Comparison of ENCODE assay signal across 26 mouse cellular contexts in the genomic region with DNA sequence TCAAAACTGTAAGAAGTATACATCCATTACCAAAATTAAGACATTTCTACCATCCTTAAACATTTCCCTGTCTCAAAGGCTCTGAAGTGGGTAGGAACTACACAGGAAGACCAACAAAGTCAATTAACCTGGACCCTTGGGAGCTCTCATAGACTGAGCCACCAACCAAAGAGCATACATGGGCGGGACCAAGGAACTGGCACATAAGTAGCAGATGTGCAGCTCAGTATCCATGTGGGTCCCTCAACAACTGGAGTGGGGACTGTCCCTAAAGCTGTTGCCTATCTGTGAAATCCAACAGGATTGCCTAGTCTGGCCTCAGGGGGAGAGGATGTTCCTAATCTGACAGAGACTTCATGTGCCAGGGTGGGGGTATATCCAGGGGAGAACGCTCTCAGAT.
DNase-seq lines count a peak whose midpoint lies in the region; ATAC-seq lines count a peak whose summit lies in the region.
"Had no signal": no experiment of that assay in that cellular context is flagged by ENCODE, and none has a peak within 500 bp of the region (broad histone marks: within the 10 kb centered on the region; RNA-seq: fewer than 3 reads in every experiment).

No protein-coding gene starts in this region.

- no peak overlapping the region for H3K27ac ChIP-seq in embryonic facial prominence, embryonic 11.5 days (replicated peaks; ENCODE audit: low read depth, low read length)
- H3K27ac ChIP-seq in embryonic facial prominence, embryonic 10.5 days (replicated peaks), result no peak overlapping the region
- H3K27ac ChIP-seq in limb, embryonic 12.5 days, result no peak overlapping the region
- H3K27ac ChIP-seq in limb, embryonic 10.5 days, result no peak overlapping the region
- H3K27ac ChIP-seq in embryonic facial prominence, embryonic 14.5 days (replicated peaks; ENCODE audit: low read depth, low read length), result no peak overlapping the region
- H3K27ac ChIP-seq: embryonic facial prominence, embryonic 12.5 days; embryonic facial prominence, embryonic 15.5 days; forebrain, embryonic 10.5 days; forebrain, embryonic 12.5 days had no signal

- H3K4me2 ChIP-seq in embryonic facial prominence, embryonic 11.5 days (ENCODE audit: low read depth, low read length), result no peak overlapping the region
- no peak overlapping the region for H3K4me2 ChIP-seq in limb, embryonic 12.5 days
- no peak overlapping the region for H3K4me2 ChIP-seq in embryonic facial prominence, embryonic 14.5 days (ENCODE audit: low read depth, low read length)
- H3K4me2 ChIP-seq: embryonic facial prominence, embryonic 12.5 days; embryonic facial prominence, embryonic 15.5 days; forebrain, embryonic 12.5 days had no signal

- H3K27me3 ChIP-seq in embryonic facial prominence, embryonic 11.5 days (ENCODE audit: control insufficient read depth, insufficient read depth, low read length), result no peaks in the 10 kb centered on the region
- H3K27me3 ChIP-seq in embryonic facial prominence, embryonic 10.5 days (replicated peaks; ENCODE audit: low read depth, poor library complexity, severe bottlenecking), result no peaks in the 10 kb centered on the region
- H3K27me3 ChIP-seq in limb, embryonic 12.5 days, result no peaks in the 10 kb centered on the region
- no peaks in the 10 kb centered on the region for H3K27me3 ChIP-seq in limb, embryonic 10.5 days (ENCODE audit: low read depth, poor library complexity, severe bottlenecking)
- H3K27me3 ChIP-seq in embryonic facial prominence, embryonic 14.5 days (replicated peaks; ENCODE audit: control insufficient read depth, insufficient read depth, low read length), result no peaks in the 10 kb centered on the region
- H3K27me3 ChIP-seq: CH12.LX; embryonic facial prominence, embryonic 12.5 days; embryonic facial prominence, embryonic 15.5 days; forebrain, embryonic 12.5 days had no signal

- H3K9me3 ChIP-seq in embryonic facial prominence, embryonic 11.5 days (replicated peaks; ENCODE audit: control insufficient read depth, low read length), result no peaks in the 10 kb centered on the region
- no peaks in the 10 kb centered on the region for H3K9me3 ChIP-seq in embryonic facial prominence, embryonic 10.5 days
- no peaks in the 10 kb centered on the region for H3K9me3 ChIP-seq in limb, embryonic 12.5 days
- no peaks in the 10 kb centered on the region for H3K9me3 ChIP-seq in limb, embryonic 10.5 days (replicated peaks)
- no peaks in the 10 kb centered on the region for H3K9me3 ChIP-seq in embryonic facial prominence, embryonic 14.5 days (ENCODE audit: control insufficient read depth, low read length)
- H3K9me3 ChIP-seq: embryonic facial prominence, embryonic 12.5 days; embryonic facial prominence, embryonic 15.5 days; forebrain, embryonic 10.5 days; forebrain, embryonic 12.5 days; G1E had no signal

- no peak for DNase-seq in embryonic facial prominence, embryonic 11.5 days (ENCODE audit: low spot score)
- DNase-seq in embryonic facial prominence, embryonic 10.5 days (ENCODE audit: low spot score), result no peak
- no peak for DNase-seq in limb, embryonic 10.5 days (ENCODE audit: low spot score)
- DNase-seq in embryonic facial prominence, embryonic 14.5 days (ENCODE audit: low spot score), result peak; percentile 1
- DNase-seq: adrenal gland, adult 8-10 months; adrenal gland, postnatal 14 days; adrenal gland, postnatal 36 days; B cell, adult 2 months; cerebellum, adult 11-12 months; cerebellum, adult 2 months; cerebellum, adult 9-10 months; cerebellum, postnatal 10 days; cerebellum, postnatal 25 days had no signal

- no peak overlapping the region for H3K4me3 ChIP-seq in embryonic facial prominence, embryonic 11.5 days (ENCODE audit: low read depth, low read length)
- H3K4me3 ChIP-seq in embryonic facial prominence, embryonic 10.5 days, result no peak overlapping the region
- no peak overlapping the region for H3K4me3 ChIP-seq in limb, embryonic 12.5 days (replicated peaks)
- H3K4me3 ChIP-seq in limb, embryonic 10.5 days, result no peak overlapping the region
- H3K4me3 ChIP-seq in embryonic facial prominence, embryonic 14.5 days (ENCODE audit: low read depth, low read length), result no peak overlapping the region
- H3K4me3 ChIP-seq: embryonic facial prominence, embryonic 12.5 days; embryonic facial prominence, embryonic 15.5 days; erythroblast, embryonic 14.5 days; forebrain, embryonic 10.5 days; forebrain, embryonic 12.5 days had no signal

- H3K36me3 ChIP-seq in embryonic facial prominence, embryonic 11.5 days (replicated peaks; ENCODE audit: control insufficient read depth, insufficient read depth, low read depth, low read length), result no peaks in the 10 kb centered on the region
- H3K36me3 ChIP-seq in embryonic facial prominence, embryonic 10.5 days (replicated peaks), result no peaks in the 10 kb centered on the region
- H3K36me3 ChIP-seq in limb, embryonic 12.5 days, result no peaks in the 10 kb centered on the region
- H3K36me3 ChIP-seq in limb, embryonic 10.5 days, result no peaks in the 10 kb centered on the region
- H3K36me3 ChIP-seq in embryonic facial prominence, embryonic 14.5 days (ENCODE audit: control insufficient read depth, insufficient read depth, low read length), result no peaks in the 10 kb centered on the region
- H3K36me3 ChIP-seq: embryonic facial prominence, embryonic 12.5 days; embryonic facial prominence, embryonic 15.5 days; forebrain, embryonic 10.5 days; forebrain, embryonic 12.5 days; G1E had no signal

- H3K9ac ChIP-seq in embryonic facial prominence, embryonic 11.5 days (replicated peaks; ENCODE audit: low read length), result no peak overlapping the region
- no peak overlapping the region for H3K9ac ChIP-seq in limb, embryonic 12.5 days (replicated peaks)
- no peak overlapping the region for H3K9ac ChIP-seq in embryonic facial prominence, embryonic 14.5 days (ENCODE audit: low read depth, low read length)
- H3K9ac ChIP-seq: embryonic facial prominence, embryonic 12.5 days; embryonic facial prominence, embryonic 15.5 days; forebrain, embryonic 12.5 days had no signal

- H3K4me1 ChIP-seq in embryonic facial prominence, embryonic 11.5 days (ENCODE audit: control insufficient read depth, insufficient read depth, low read length), result no peaks in the 10 kb centered on the region
- H3K4me1 ChIP-seq in embryonic facial prominence, embryonic 10.5 days, result no peaks in the 10 kb centered on the region
- H3K4me1 ChIP-seq in limb, embryonic 12.5 days (replicated peaks), result no peaks in the 10 kb centered on the region
- H3K4me1 ChIP-seq in limb, embryonic 10.5 days, result no peaks in the 10 kb centered on the region
- H3K4me1 ChIP-seq in embryonic facial prominence, embryonic 14.5 days (ENCODE audit: control insufficient read depth, insufficient read depth, low read length), result no peaks in the 10 kb centered on the region
- H3K4me1 ChIP-seq: embryonic facial prominence, embryonic 12.5 days; embryonic facial prominence, embryonic 15.5 days; forebrain, embryonic 10.5 days; forebrain, embryonic 12.5 days had no signal

- ATAC-seq in embryonic facial prominence, embryonic 11.5 days (replicated peaks; ENCODE audit: insufficient number of reproducible peaks, low FRiP score, low TSS enrichment, low read depth), result 0 out of 2 replicates have a peak, but pooled peaks have one; percentile 52
- ATAC-seq in limb, embryonic 12.5 days (ENCODE audit: insufficient number of reproducible peaks, insufficient read depth, low FRiP score, low TSS enrichment, low read depth), result peak; percentile 56; the same call in 1 of the 2 replicates
- ATAC-seq in embryonic facial prominence, embryonic 14.5 days (ENCODE audit: low read depth), result no peak
- ATAC-seq: activated CD4-positive, CD25-positive, alpha-beta regulatory T cell, adult 4 months; CD4-positive, CD25-positive, alpha-beta regulatory T cell, adult 4 months; forebrain, embryonic 14.5 days; forebrain, embryonic 16.5 days; Patski had no signal

- 72% methylated on average over 2 of the region's 2 CpGs for WGBS in embryonic facial prominence, embryonic 11.5 days
- WGBS in embryonic facial prominence, embryonic 10.5 days, result 77% methylated on average over 2 of the region's 2 CpGs
- WGBS in limb, embryonic 12.5 days, result 87% methylated on average over 2 of the region's 2 CpGs
- 76% methylated on average over 2 of the region's 2 CpGs for WGBS in limb, embryonic 10.5 days
- WGBS in embryonic facial prominence, embryonic 14.5 days, result 75% methylated on average over 2 of the region's 2 CpGs
